Mouse (Mus musculus): ENCODE results near the gene Serpinb9b. TPM values are rescaled to one million over a fixed set of nuclear protein-coding genes. Genes with fewer than 3 reads are reported as not detected.

The Serpinb9b gene
- total and polyA plus RNA-seq, 3 experiments = 0.04 to 0.17 (median 0.09) TPM

Other genes starting within 250 kb of the Serpinb9b start
- gene Mylk4, start 243.5 kb upstream of the Serpinb9b start, total RNA-seq (2021) = not detected
- gene Mylk4, start 243.5 kb upstream of the Serpinb9b start, polyA plus RNA-seq (2012; rRNA removed) = not detected in 2 replicates
- 10 to 100 TPM; 33.4 to 37.7 TPM for gene Wrnip1, start 225.4 kb upstream of the Serpinb9b start, total RNA-seq (2021)
- 46.7 and 47.1 TPM in 2 replicates for gene Wrnip1, start 225.4 kb upstream of the Serpinb9b start, polyA plus RNA-seq (2012; rRNA removed)
- not detected for gene D930007J09Rik, start 224.6 kb upstream of the Serpinb9b start, total RNA-seq (2021)
- gene D930007J09Rik, start 224.6 kb upstream of the Serpinb9b start, polyA plus RNA-seq (2012; rRNA removed) = 1.5 and 1.7 TPM in 2 replicates
- 10 to 100 TPM; 22.7 to 71.9 TPM for gene Serpinb1a, start 176.2 kb upstream of the Serpinb9b start, total RNA-seq (2021)
- 17.6 and 31.2 TPM in 2 replicates for gene Serpinb1a, start 176.2 kb upstream of the Serpinb9b start, polyA plus RNA-seq (2012; rRNA removed)
- not detected for gene Serpinb1c, start 129.2 kb upstream of the Serpinb9b start, total RNA-seq (2021)
- gene Serpinb1c, start 129.2 kb upstream of the Serpinb9b start, polyA plus RNA-seq (2012; rRNA removed) = not detected in 2 replicates
- 10 to 100 TPM; 28.3 to 31.1 TPM for gene Serpinb6b, start 62.2 kb upstream of the Serpinb9b start, total RNA-seq (2021)
- gene Serpinb6b, start 62.2 kb upstream of the Serpinb9b start, polyA plus RNA-seq (2012; rRNA removed) = 6.2 and 7.3 TPM in 2 replicates
- 10 to 100 TPM; 19.0 to 19.4 TPM for gene Serpinb9, start 24.2 kb upstream of the Serpinb9b start, total RNA-seq (2021)
- gene Serpinb9, start 24.2 kb upstream of the Serpinb9b start, polyA plus RNA-seq (2012; rRNA removed) = 3.0 TPM in 2 replicates
- under 1 TPM in 1 of 2 experiments, not detected in 1; 0.17 TPM for gene Serpinb1b, start 51.2 kb downstream of the Serpinb9b start, total RNA-seq (2021)
- 0.10 and 0.35 TPM in 2 replicates for gene Serpinb1b, start 51.2 kb downstream of the Serpinb9b start, polyA plus RNA-seq (2012; rRNA removed)
- gene Serpinb9c, start 132.3 kb downstream of the Serpinb9b start, total RNA-seq (2021) = not detected
- gene Serpinb9c, start 132.3 kb downstream of the Serpinb9b start, polyA plus RNA-seq (2012; rRNA removed) = not detected in 2 replicates
- gene Serpinb9d, start 165.5 kb downstream of the Serpinb9b start, total RNA-seq (2021) = not detected
- not detected in 2 replicates for gene Serpinb9d, start 165.5 kb downstream of the Serpinb9b start, polyA plus RNA-seq (2012; rRNA removed)
- gene Serpinb9e, start 222.2 kb downstream of the Serpinb9b start, total RNA-seq (2021) = not detected
- not detected in 2 replicates for gene Serpinb9e, start 222.2 kb downstream of the Serpinb9b start, polyA plus RNA-seq (2012; rRNA removed)

All from adrenal gland, adult 2 months (tissue).